Mouse (Mus musculus) stomach, embryonic 15.5 days (tissue): Measurements from ENCODE around the gene Tagln2. TPM values are rescaled to one million over a fixed set of nuclear protein-coding genes. Genes with fewer than 3 reads are reported as not detected.

Experiments
- ATAC-seq: fragments of 200-750 bp; cut with Nextera tagmentation; 2 replicates; pipeline ENCODE4 v1.8.0; 2017; ENCODE audit warnings: low read depth, moderate number of reproducible peaks, moderate TSS enrichment; ENCODE audit not compliant: insufficient read depth, low FRiP score
- H3K27ac ChIP-seq: fragments of 300-500 bp; sonication (generic); 2 replicates; pipeline ENCODE4 v1.5.1; 2015; ENCODE audit warnings: mild to moderate bottlenecking, inconsistent platforms
- H3K27me3 ChIP-seq: fragments of 300-500 bp; sonication (generic); replicated peaks from 2 replicates; pipeline ENCODE4 v1.6.1; 2015; ENCODE audit warnings: inconsistent platforms
- H3K36me3 ChIP-seq: fragments of 300-500 bp; sonication (generic); 2 replicates; pipeline ENCODE4 v1.6.1; 2015; ENCODE audit warnings: inconsistent platforms
- H3K4me1 ChIP-seq: fragments of 300-500 bp; sonication (generic); 2 replicates; pipeline ENCODE4 v1.6.1; 2015; ENCODE audit warnings: inconsistent platforms
- H3K4me2 ChIP-seq: fragments of 300-500 bp; sonication (generic); 2 replicates; pipeline ENCODE4 v1.6.1; 2015; ENCODE audit warnings: mild to moderate bottlenecking, inconsistent platforms
- H3K4me3 ChIP-seq: fragments of 300-500 bp; sonication (generic); replicated peaks from 2 replicates; pipeline ENCODE4 v1.5.1; 2015; ENCODE audit warnings: inconsistent platforms
- H3K9ac ChIP-seq: fragments of 300-500 bp; sonication (generic); 2 replicates; pipeline ENCODE4 v1.6.1; 2015; ENCODE audit warnings: inconsistent platforms
- H3K9me3 ChIP-seq: fragments of 300-500 bp; sonication (generic); 2 replicates; pipeline ENCODE4 v1.6.1; 2016; ENCODE audit warnings: inconsistent platforms
- WGBS: fragments of 180-500 bp; shearing (Covaris S2); methylation state at CpG from one replicate; pipeline ENCODE4 v1.1.7; 2015; 5-methylcytosine and 5-hydroxymethylcytosine counted together
- polyA plus RNA-seq: library from polyadenylated mRNA; unstranded; fragments of >200 nt; fragmentation: Nextera tagmentation; extraction: Ambion mirVana; gene quantifications from 2 replicates; pipeline ENCODE4 v1.2.1, GENCODE M21; 2015

Gene Tagln2
- polyA plus RNA-seq, 1 experiment from 2014 or later: 341 TPM

GRCm38 (mm10) chr1:172520576-172521440 lies 21.0 kb downstream of the Tagln2 start, which contains the start of gene Cfap45:
Cfap45 (plus strand) TSS chr1:172520801.
- Histone ChIP-seq H3K4me1 (peaks cover 34% of the 10 kb centered on the region), H3K36me3 (no peaks in the 10 kb centered on the region), H3K27me3 (no peaks in the 10 kb centered on the region), H3K9me3 (no peaks in the 10 kb centered on the region), H3K4me2 (peak within 1 kb of the TSS; percentile 66), H3K9ac (no peak within 1 kb of the TSS), H3K4me3 (peak within 1 kb of the TSS; percentile 43), H3K27ac (peak within 1 kb of the TSS; percentile 4; the same call in 1 of the 2 replicates)
- WGBS: 4% methylated on average over 28 of the region's 28 CpGs
- ATAC-seq: peak; percentile 77

- Histone ChIP-seq H3K9ac (no peak overlapping the region), H3K27me3 (no peaks in the 10 kb centered on the region), H3K27ac (peak overlapping the region; percentile 71), H3K9me3 (no peaks in the 10 kb centered on the region), H3K4me3 (no peak overlapping the region), H3K4me2 (no peak overlapping the region), H3K4me1 (peaks cover 33% of the 10 kb centered on the region), H3K36me3 (no peaks in the 10 kb centered on the region)
- 60% methylated on average over 7 of the region's 7 CpGs for WGBS
- ATAC-seq: no peak
Observed at GRCm38 (mm10) chr1:172522524-172522923, 22.7 kb downstream of the Tagln2 start.

- Histone ChIP-seq H3K27ac (no peak overlapping the region), H3K9me3 (no peaks in the 10 kb centered on the region), H3K27me3 (no peaks in the 10 kb centered on the region), H3K9ac (no peak overlapping the region), H3K36me3 (no peaks in the 10 kb centered on the region), H3K4me1 (peaks cover 33% of the 10 kb centered on the region), H3K4me3 (no peak overlapping the region), H3K4me2 (no peak overlapping the region)
- WGBS: 52% methylated on average over 12 of the region's 12 CpGs
- ATAC-seq: no peak
Observed at GRCm38 (mm10) chr1:172523699-172524101, 23.9 kb downstream of the Tagln2 start.

GRCm38 (mm10) chr1:172525027-172525764 lies 25.3 kb downstream of the Tagln2 start:
- Histone ChIP-seq H3K4me2 (peak overlapping the region; percentile 44), H3K36me3 (no peaks in the 10 kb centered on the region), H3K4me1 (peaks cover 27% of the 10 kb centered on the region), H3K9ac (no peak overlapping the region), H3K9me3 (no peaks in the 10 kb centered on the region), H3K27ac (peak overlapping the region; percentile 80), H3K27me3 (no peaks in the 10 kb centered on the region), H3K4me3 (no peak overlapping the region)
- 0 out of 2 replicates have a peak, but pooled peaks have one; percentile 38 for ATAC-seq
- 35% methylated on average over 15 of the region's 15 CpGs for whole genome bisulfite sequencing

- Histone ChIP-seq H3K36me3 (no peaks in the 10 kb centered on the region), H3K4me3 (no peak overlapping the region), H3K27me3 (no peaks in the 10 kb centered on the region), H3K9ac (no peak overlapping the region), H3K4me2 (0 out of 2 replicates have a peak overlapping the region, but pooled peaks have one; percentile 1), H3K27ac (0 out of 2 replicates have a peak overlapping the region, but pooled peaks have one; percentile 45), H3K4me1 (peaks cover 28% of the 10 kb centered on the region), H3K9me3 (no peaks in the 10 kb centered on the region)
- 56% methylated on average over 7 of the region's 7 CpGs for WGBS
- ATAC-seq: no peak
Observed at GRCm38 (mm10) chr1:172525971-172526370, 26.1 kb downstream of the Tagln2 start.

- no peaks in the 10 kb centered on the region for H3K9me3 ChIP-seq
- H3K4me3 ChIP-seq: no peak overlapping the region
- WGBS: 53% methylated on average over 23 of the region's 23 CpGs
- H3K9ac ChIP-seq: no peak overlapping the region
- H3K4me2 ChIP-seq: 0 out of 2 replicates have a peak overlapping the region, but pooled peaks have one; percentile 1
- H3K4me1 ChIP-seq: peaks cover 24% of the 10 kb centered on the region
- H3K36me3 ChIP-seq: no peaks in the 10 kb centered on the region
- no peak for ATAC-seq
- no peaks in the 10 kb centered on the region for H3K27me3 ChIP-seq
- 0 out of 2 replicates have a peak overlapping the region, but pooled peaks have one; percentile 45 for H3K27ac ChIP-seq
Observed at GRCm38 (mm10) chr1:172526380-172527081, 26.7 kb downstream of the Tagln2 start.

GRCm38 (mm10) chr1:172527431-172527830 lies 27.6 kb downstream of the Tagln2 start:
- Histone ChIP-seq H3K4me1 (peaks cover 19% of the 10 kb centered on the region), H3K4me3 (no peak overlapping the region), H3K9ac (no peak overlapping the region), H3K36me3 (no peaks in the 10 kb centered on the region), H3K4me2 (no peak overlapping the region), H3K9me3 (no peaks in the 10 kb centered on the region), H3K27ac (no peak overlapping the region), H3K27me3 (no peaks in the 10 kb centered on the region)
- no peak for ATAC-seq
- WGBS: 90% methylated on average over 10 of the region's 10 CpGs

- Histone ChIP-seq H3K9me3 (no peaks in the 10 kb centered on the region), H3K27me3 (no peaks in the 10 kb centered on the region), H3K27ac (no peak overlapping the region), H3K4me2 (no peak overlapping the region), H3K4me1 (peaks cover 15% of the 10 kb centered on the region), H3K4me3 (no peak overlapping the region), H3K9ac (no peak overlapping the region), H3K36me3 (no peaks in the 10 kb centered on the region)
- WGBS: 8% methylated on average over 7 of the region's 7 CpGs
- peak; percentile 51 for ATAC-seq
Observed at GRCm38 (mm10) chr1:172528701-172529100, 28.9 kb downstream of the Tagln2 start.

- 31% methylated on average over 8 of the region's 8 CpGs for WGBS
- Histone ChIP-seq H3K36me3 (no peaks in the 10 kb centered on the region), H3K9ac (no peak overlapping the region), H3K4me1 (peaks cover 6% of the 10 kb centered on the region; the same call in 1 of the 2 replicates), H3K27me3 (no peaks in the 10 kb centered on the region), H3K27ac (no peak overlapping the region), H3K4me2 (no peak overlapping the region; the same call in 1 of the 2 replicates), H3K4me3 (no peak overlapping the region), H3K9me3 (no peaks in the 10 kb centered on the region)
- ATAC-seq: peak; percentile 34; the same call in 1 of the 2 replicates
Observed at GRCm38 (mm10) chr1:172530544-172531220, 30.8 kb downstream of the Tagln2 start.

GRCm38 (mm10) chr1:172532551-172532950 lies 32.7 kb downstream of the Tagln2 start:
- ATAC-seq: peak; percentile 75
- 3% methylated on average over 11 of the region's 13 CpGs for WGBS
- H3K9ac ChIP-seq: no peak overlapping the region
- H3K27ac ChIP-seq: no peak overlapping the region
- no peaks in the 10 kb centered on the region for H3K9me3 ChIP-seq
- peak overlapping the region; percentile 43 for H3K4me2 ChIP-seq
- peaks cover 6% of the 10 kb centered on the region; the same call in 1 of the 2 replicates for H3K4me1 ChIP-seq
- H3K4me3 ChIP-seq: peak overlapping the region; percentile 20
- H3K36me3 ChIP-seq: no peaks in the 10 kb centered on the region
- no peaks in the 10 kb centered on the region for H3K27me3 ChIP-seq

GRCm38 (mm10) chr1:172535116-172535515 lies 35.3 kb downstream of the Tagln2 start:
- no peaks in the 10 kb centered on the region for H3K9me3 ChIP-seq
- no peaks in the 10 kb centered on the region for H3K27me3 ChIP-seq
- peaks cover 6% of the 10 kb centered on the region; the same call in 1 of the 2 replicates for H3K4me1 ChIP-seq
- no peak overlapping the region for H3K4me2 ChIP-seq
- no peak overlapping the region for H3K9ac ChIP-seq
- WGBS: 82% methylated on average over 16 of the region's 16 CpGs
- no peak for ATAC-seq
- H3K27ac ChIP-seq: no peak overlapping the region
- no peak overlapping the region for H3K4me3 ChIP-seq
- no peaks in the 10 kb centered on the region for H3K36me3 ChIP-seq
